Mouse (Mus musculus): ENCODE measurements around the gene Hspb9.

- TF ChIP-seq CTCF (conservative IDR thresholded peaks at IDR 0.05; ENCODE audit: low read length): no peak
- TF ChIP-seq NANOG (IDR thresholded peaks at IDR 0.05; ENCODE audit: borderline replicate concordance, low read length): no peak
Measured at GRCm38 (mm10) chr11:100749469-100749868, 35.8 kb downstream of the Hspb9 start.
